Mouse (Mus musculus): Measurements from ENCODE around the gene Bysl. TPM values are rescaled to one million over a fixed set of nuclear protein-coding genes. Genes with fewer than 3 reads are reported as not detected.

Bysl gene
- total RNA-seq, 4 experiments from 2014 or later, result 16.9 to 18.6 (median 17.8) TPM

Other genes with a start within 250 kb of the Bysl start
- 10 to 100 TPM; 32.8 to 35.3 (median 33.8) TPM for gene Mrps10, start 242.6 kb downstream of the Bysl start, total RNA-seq (2022)
- gene Guca1b, start 226.1 kb downstream of the Bysl start, total RNA-seq (2022), result 1 to 10 TPM; 1.0 to 3.3 (median 1.5) TPM
- 1 to 10 TPM in 1 of 4 experiments, under 1 TPM in 2, not detected in 1; 0.37 to 1.2 (median 0.80) TPM for gene Guca1a, start 210.9 kb downstream of the Bysl start, total RNA-seq (2022)
- under 1 TPM; 0.23 to 0.82 (median 0.66) TPM for gene AI661453, start 174.9 kb downstream of the Bysl start, total RNA-seq (2022)
- under 1 TPM in 2 of 4 experiments, not detected in 2; 0.20 to 0.22 TPM for gene 1700001C19Rik, start 174.1 kb downstream of the Bysl start, total RNA-seq (2022)
- 10 to 100 TPM; 18.4 to 25.0 (median 23.4) TPM for gene Taf8, start 109.2 kb downstream of the Bysl start, total RNA-seq (2022)
- 10 to 100 TPM; 38.4 to 45.2 (median 38.8) TPM for gene Ccnd3, start 106.4 kb downstream of the Bysl start, total RNA-seq (2022)
- gene Med20, start 90 bp upstream of the Bysl start, total RNA-seq (2022), result 10 to 100 TPM; 31.1 to 40.3 (median 33.1) TPM
- 1 to 10 TPM; 4.9 to 8.9 (median 7.0) TPM for gene Gm20517, start 97 bp upstream of the Bysl start, total RNA-seq (2022)
- 10 to 100 TPM in 3 of 4 experiments, 1 to 10 TPM in 1; 8.1 to 11.5 (median 10.8) TPM for gene Usp49, start 19.2 kb upstream of the Bysl start, total RNA-seq (2022)
- 100 to 1,000 TPM; 170 to 219 (median 199) TPM for gene Tomm6, start 76.9 kb upstream of the Bysl start, total RNA-seq (2022)
- 10 to 100 TPM; 28.6 to 36.7 (median 31.2) TPM for gene Frs3, start 77.5 kb upstream of the Bysl start, total RNA-seq (2022)
- 1 to 10 TPM; 3.3 to 4.3 (median 3.6) TPM for gene Gm21981, start 83.0 kb upstream of the Bysl start, total RNA-seq (2022)
- 1 to 10 TPM; 2.9 to 3.7 (median 3.2) TPM for gene Prickle4, start 83.2 kb upstream of the Bysl start, total RNA-seq (2022)
- not detected for gene Pgc, start 115.3 kb upstream of the Bysl start, total RNA-seq (2022)
- 10 to 100 TPM; 13.4 to 18.5 (median 17.6) TPM for gene Tfeb, start 125.5 kb upstream of the Bysl start, total RNA-seq (2022)
- gene Mdfi, start 223.2 kb upstream of the Bysl start, total RNA-seq (2022), result 1 to 10 TPM in 2 of 4 experiments, under 1 TPM in 2; 0.37 to 2.1 (median 0.91) TPM

Data from layer of hippocampus, adult 8-10 months (tissue).